Mouse (Mus musculus) c-Kit-positive CD71-negative TER-119-negative erythroid progenitor cells, embryonic 14.5 days (primary cell): ENCODE data around the gene Sept9.

Experiments used
- DNase-seq: peaks from one replicate; pipeline ENCODE4 v3.0.0-alpha.2; 2013; ENCODE audit warnings: low read depth

Gene Sept9

DNA sequence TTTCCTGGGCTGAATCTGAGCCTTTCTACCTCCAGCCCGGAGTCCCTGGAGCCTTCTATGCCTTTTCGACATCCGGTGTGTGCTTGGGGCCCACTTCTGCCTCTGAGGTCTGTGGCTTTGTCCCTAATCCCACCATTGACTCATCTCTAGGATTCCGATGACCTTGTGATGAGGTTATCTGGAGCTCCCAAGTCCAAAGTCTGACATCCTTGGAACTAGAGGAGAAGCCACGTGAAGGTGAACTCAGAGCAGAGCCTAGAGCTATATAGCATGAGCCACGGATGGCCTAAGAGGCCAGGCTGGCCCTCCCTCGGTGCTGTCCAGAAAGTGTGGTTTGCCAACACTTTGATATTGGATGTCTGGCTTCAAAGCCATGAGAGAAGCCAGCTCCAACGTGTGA is 23.4 kb downstream of the Sept9 start:
- no peak for DNase-seq

DNA sequence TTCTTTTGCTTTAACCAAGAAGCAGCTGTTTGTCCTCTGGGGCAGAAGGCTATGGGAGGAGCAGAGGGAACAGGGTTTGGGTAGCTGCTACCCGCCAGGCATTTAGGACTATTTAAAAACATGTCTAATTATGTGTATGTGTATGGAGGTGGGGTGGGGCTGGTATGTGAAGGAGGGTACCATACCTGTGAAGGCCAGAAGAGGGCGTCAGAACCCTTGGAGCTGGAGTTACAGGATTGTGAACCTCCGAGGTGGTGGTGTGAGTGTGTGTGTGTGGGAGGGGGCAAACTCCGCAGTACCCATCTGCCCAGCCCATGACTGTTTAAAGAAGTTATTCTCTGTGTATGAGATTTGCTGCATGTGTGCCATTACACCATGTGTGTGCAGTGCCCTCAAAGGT is 25.3 kb downstream of the Sept9 start:
- no peak for DNase-seq

DNA sequence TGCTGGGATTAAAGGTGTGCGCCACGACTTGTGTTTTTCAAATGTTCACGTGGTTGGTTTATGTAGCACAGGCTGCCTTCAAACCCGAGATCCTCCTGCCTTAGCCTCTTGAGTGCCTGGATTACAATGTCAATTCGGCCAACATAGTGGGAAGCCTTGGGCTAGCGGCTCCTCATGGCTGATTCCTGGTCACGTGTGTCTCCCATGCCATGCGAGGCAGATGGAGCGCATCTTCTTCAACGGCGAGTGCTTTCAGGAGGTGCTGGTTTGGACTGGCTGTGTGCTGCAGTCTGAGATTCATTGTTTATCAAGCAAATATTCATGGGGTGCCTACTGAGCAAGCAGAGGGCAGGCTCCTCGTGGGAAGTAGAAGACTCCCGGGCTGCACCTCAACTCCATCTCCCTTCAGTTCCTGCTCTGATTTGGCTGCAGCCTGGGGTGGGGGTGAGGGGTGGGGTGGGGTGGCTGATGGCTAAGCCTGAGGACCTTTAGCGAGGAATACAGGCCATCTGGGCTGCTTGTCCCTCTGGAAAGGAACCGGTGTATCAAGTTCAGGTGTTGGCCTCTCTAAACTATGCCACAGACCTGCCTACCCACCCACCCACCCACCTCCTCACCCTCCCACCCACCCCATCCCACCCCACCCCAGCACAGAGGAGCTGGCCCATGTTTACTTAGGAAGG is 26.2 kb downstream of the Sept9 start:
- no peak for DNase-seq

DNA sequence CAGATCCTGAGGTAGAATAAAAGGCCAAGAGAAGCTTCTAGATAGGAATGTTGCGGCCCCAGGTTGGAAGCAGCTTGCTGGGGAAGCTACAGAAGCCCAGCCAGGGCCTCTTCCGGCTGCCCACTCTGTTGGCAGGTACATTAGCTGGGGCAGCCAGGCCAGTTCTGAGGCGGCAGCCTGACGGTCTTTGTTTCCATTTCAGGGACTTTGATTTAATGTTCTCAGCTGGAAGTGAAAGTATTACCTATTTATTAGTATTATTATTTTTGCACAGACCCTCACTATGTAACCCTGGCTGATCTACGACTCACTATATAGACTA is 26.7 kb downstream of the Sept9 start:
- DNase-seq = no peak

DNA sequence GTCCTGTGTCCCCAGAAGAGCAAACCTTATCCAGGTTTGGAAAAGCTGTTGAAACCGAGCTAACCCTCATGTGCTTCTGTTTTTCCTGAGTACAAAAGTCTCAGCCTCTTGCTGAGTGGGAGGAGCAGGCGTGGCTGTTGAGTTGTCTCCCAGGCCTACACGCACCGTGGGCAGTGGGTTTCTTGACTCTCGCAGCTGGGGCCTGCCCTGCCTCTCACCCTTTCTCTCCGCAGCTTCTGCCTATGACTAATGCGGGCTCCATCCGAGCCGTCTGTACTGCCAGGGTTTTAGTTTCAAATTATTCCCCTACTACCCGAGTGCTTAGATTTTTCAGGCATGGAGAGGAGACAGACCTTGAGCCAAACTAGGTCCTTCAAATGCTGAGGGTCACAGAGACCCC is 28.7 kb downstream of the Sept9 start:
- no peak for DNase-seq

DNA sequence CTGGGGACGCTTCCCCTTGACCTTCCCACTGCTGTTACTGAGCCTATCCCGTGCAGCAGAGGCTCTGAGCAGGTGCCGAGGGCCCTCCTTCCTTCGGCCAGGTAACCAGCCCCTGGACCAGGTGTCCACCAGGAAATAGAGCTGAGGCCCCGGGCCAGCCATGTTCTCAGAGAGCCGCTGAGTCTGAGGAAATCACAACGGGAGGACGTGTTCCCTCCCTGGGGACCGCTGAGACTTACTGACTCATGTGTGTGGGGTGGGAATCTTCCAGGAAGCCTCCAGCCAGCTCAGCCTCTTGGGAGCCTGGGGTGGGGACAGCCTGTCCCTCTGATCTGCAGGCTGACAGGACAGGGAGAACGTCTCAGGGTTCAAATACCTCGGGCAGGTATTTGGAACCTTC is 32.1 kb downstream of the Sept9 start:
- no peak for DNase-seq

DNA sequence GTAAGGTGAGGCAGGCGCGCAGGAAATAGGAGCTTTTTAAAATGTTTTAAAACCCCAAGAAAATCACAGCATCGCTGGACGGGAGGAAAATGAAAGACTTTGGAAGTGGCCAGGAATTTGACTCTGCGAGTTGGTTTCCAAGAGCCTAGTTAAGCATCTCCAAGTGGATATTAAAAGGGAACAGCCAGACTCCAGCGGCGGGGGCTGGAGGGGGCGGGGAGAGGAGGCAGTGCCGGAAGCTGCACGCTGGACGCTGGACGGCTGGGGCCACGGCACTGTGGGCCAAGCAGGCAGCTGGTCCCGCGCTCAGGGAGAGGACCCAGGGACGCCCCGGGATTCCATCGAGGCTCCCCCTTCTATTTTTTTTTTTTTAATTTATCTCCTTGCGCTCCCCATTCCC is 32.6 kb downstream of the Sept9 start:
- DNase-seq = no peak

DNA sequence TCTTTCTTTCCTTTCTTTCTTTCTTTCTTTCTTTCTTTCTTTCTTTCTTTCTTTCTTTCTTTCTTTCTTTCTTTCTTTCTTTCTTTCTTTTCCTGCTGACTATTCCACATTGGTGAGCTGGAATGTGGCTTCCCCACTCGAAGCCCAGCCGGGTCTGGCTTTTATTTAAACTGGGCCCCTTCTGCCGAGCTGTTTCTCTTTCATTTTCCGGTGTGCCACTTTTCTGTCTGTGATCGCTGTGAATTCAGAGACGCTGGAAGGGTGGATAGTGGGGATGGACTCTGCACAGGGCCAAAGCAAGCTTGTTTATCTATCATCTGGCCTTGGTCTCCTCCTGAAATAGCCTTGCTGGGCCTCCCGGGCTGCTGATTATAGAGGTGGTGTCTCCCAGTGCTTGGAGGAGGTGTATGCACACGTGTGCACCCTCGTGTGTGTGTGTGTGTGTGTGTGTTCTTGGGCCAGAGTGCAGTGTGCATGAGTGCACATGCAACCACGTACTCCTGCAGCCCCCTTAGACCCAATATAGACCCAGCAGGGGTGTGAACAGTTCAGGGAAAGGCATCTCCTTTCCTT is 33.5 kb downstream of the Sept9 start:
- no peak for DNase-seq

DNA sequence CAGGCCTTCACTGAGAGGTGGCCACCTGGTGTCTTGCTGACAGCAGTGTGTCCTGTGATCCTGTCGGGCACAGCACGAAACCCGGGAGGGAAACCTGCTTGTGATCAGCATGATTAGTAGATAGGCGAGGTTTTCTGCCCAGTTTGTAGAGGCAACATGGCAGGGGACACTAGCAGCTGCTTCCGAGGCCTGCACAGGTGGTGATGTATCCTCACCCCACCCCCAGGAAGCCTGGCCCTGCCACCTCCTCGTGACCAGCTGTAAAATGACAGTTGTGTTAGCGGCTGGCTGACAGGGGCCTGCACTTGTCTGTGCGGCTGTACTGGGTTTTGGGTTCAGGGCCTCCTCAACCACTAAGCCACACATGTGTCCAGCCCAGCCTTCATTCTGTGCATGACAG is 34.4 kb downstream of the Sept9 start:
- DNase-seq = no peak

DNA sequence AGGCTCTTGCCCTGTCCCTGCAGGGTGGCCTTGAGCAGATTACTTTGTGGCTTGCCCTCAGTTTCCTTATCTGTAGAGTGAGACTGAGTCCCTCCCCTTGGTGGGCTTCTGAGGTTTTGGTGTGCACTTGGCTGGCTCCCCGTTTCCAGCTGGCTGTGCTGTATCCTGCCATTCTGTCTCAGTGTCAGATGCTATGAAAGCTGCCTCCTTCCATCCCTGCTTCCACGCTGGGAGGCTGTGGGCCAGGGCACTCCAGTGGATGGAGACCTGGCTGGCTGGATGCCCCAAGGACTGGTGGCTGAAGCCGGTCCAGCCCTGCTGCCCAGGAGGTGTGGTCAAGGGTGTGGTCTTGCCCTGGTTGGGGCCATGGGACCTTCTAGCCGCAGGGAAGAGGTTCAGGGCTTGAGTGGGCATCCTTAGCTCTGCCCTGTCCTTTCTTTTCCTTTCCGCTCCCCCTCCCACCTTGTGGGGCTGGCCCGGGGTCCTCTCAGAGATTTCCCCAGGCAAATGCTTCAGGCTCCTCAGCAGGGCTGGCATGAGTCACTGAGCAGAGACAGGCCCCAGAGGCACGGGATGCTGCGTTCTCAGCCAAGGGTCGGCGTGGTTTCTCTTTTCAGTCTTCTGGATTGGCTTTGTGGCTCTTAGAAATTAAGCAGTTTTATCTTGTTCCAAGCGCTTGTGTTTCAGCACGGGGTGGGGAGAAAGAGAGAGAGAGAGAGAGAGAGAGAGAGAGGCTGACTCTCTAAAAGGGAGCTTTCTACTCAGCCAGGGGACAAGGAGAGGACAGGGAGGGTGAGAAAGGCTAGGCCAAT is 35.8 kb downstream of the Sept9 start:
- DNase-seq = no peak

DNA sequence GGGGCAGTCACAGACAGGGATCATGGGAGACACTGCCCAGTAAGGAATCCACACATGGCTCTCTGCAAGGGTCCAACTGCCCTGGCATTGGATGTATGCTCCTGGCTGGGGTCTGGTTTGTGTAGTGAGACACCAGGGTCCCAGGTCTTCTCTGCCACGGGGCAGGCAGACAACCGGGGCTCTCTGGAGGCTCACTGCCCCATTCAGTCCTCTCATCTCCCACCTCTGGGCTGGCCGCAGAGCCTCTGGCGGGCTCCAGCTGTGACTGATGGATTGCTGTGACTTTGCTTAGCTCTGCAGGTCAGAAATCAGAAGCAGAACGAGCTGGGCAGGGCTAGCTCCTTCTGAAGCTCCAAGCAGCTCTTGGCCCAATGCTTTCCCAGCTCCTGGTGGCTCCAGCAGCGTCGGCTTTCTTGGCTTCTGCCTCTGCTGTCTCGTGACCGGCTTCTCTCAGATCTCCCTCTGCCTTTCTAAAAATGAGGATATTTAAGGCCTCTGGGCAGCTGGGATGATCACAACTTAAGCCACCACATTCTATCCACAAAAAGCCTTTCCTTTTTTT is 36.5 kb downstream of the Sept9 start:
- no peak for DNase-seq

DNA sequence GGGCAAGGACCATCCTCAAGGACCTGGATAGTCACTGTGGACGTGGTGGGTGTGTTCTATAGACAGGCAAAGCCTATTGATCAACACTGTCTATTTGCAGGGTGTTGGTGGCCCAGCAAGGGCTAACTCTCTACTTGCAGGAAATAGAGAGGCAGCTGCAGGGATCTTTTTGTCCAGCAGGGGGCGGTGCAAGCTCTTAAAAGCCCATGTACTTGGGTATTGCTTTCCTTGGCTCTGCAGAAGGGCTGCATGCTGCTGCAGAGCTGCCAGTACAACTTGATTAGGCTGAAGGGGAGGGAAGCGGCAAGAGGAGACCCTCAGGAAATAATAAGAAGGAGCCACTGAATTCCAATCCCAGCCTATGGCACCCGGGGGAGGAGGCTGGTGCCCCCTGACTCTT is 38.7 kb downstream of the Sept9 start:
- DNase-seq = peak; percentile 89

DNA sequence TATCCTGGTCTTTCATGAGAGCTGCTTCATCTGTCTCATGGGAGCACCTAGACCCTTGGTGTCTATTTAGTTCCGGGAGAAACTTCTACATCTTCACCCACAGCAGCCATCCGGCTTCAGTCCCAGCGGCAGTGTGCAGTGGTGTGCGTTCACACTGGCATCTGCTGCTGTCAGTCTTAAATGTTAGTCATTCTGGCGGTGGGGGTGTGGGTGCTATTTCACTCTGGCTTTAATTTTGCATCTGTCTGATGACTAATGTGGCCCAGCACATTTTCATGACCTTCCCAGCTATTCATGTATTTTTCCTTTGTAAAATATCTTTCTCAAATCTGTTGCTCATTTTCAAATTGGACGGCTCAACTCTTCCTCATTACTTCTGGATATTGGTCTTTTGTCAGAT is 40.2 kb downstream of the Sept9 start:
- no peak for DNase-seq

DNA sequence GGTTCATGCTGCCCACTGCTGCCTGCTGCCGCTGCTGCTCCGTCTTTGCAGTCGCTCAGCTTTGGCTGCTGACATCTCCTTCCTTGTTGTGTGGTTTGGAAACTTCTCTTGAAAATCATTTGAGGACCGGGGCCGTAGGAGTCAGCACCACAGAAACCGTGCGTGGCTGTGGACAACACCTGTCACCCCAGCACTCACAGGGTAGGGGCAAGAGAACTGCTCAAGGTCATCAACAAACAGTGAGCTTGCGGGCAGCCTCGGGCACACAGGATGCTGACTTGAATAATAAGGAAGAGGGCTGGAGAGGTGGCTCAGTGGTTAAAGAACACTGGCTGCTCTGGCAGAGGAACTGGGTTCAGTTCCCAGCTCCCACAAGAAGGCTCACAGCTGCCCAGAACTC is 40.9 kb downstream of the Sept9 start:
- no peak for DNase-seq

DNA sequence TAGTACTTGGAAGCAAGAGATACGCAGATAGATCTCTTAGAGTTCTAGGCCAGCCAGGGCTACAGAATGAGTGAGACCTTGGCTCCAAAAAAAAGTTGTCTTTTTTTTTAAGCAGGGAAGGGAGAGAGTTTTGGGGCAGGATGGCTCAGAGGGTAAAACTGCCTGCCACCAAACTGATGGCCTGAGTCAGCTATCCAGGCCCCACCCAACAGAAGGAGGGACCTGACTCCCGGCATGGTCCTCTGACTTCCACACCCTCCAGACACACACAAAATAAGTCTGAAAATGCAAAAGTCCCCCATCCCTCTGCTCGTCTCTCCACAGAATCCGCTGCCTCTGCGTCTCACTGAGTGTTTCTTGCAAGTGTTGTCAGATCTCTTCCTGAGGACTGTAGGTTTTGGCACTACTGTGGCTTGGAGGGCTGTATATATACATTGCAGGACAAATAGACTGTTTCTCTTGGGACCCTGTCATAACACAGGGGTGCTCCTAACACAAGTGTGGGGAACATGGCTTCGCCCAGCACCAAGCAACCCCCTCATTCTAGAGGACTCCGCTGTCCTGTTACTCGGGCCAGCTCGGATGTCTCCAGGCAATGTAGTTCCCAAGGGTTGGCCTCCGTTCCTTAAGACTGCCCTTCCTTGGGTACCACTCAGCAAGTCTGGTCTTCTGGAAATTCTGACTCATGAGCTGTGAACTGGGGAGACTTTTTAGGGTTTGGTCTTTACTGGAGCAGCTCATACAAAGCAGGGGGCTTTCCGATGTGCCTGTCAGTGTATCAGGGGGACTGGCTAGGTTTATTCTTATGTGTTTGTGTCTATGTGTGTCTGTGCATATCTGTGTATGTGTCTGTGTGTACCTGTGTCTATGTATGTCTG is 41.6 kb downstream of the Sept9 start:
- no peak for DNase-seq

DNA sequence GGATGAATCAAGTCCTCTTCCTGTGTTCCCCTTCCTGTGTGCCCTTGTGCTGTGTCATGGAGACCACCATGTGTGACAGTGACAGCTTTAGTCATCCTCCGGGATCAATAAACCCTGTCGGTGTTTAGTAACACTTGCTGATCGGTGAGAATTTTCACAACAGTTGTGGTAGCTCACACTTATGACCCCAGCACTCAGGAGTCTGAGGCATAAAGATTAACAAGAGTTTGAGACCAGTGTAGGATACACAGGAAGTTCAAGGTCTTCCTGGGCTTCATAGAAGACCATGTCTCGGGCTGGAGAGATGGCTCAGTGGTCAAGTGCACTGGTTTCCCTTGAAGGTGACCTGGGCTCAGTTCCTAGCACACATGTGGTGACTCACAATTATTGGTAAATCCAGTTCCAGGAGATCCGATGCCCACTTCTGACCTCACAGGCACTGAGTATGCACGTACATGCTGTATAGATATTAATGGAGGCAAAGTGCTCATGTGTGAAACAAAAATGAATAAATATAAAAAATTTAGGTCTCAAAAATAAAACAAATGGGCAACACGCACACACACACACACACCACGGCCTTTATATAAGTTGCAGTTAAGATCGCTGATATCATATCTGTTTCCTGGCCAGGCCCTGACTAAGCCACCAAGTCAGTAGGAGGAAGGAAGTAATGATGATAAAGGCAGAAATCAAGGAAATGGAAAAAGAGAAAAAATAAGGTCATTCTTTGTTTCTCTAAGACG is 43.1 kb downstream of the Sept9 start:
- DNase-seq = no peak

DNA sequence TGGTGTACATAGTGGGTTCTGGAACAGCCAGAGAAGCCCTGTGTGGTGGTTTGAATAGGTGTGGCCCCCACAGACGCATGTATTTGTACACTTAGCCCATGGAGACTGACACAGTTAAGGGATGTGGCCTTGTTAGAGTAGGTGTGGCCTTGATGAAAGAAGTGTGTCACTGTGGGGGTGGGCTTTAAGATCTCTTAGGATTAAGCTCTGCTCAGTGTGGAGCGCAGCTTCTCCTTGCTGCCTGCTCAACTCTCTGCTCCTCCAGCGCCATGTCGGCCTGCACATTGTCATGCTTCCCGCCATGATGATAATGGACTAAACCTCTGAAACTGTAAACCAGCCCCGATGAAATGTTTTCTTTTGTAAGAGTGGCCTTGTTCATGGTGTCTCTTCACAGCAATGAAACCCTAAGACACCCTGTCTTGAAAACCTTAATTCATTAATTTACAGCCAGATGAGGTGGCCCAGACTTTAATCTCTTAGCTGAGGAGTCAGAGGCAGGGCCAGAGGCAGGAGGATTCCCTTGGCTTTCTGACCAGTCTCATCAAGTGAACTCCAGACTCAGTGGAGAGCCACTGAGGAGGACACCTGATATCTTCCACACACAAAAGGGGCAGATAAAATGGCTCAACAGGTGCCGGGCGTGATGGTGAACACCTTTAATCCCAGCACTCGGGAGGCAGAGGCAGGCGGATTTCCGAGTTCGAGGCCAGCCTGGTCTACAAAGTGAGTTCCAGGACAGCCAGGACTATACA is 44.3 kb downstream of the Sept9 start:
- DNase-seq = no peak

DNA sequence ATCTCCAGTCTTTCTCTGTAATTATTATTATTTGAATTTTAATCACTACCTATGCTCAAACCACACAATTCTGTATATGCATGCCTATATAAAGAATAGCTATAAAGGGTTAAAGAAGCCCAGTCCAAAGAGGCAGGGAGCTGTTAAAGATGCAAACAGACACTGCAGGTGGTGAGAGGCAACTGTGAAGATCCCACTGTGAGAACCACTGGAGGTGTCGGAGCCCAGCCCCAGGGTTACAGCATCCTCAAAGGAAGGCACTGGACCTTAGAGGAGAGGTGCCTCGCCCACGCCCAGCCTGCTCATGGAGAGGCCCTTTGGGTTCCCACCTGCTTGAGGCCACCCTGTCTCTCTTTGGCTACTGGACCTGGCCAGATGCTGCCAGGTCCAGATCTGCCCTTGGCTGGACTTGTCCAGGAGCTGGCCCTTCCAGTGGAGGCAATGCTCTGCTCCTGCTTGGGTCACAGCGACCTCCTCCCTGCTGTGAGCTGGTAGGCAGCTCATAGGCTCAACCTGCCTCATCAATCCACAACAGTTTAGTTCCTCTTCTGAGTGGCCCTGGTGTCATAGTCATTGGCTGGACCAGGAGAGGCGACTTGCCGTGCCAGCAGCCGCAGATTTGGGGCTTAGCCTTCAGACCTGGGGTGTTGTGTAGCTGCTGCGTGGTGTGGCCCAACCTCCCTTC is 45.7 kb downstream of the Sept9 start:
- no peak for DNase-seq

DNA sequence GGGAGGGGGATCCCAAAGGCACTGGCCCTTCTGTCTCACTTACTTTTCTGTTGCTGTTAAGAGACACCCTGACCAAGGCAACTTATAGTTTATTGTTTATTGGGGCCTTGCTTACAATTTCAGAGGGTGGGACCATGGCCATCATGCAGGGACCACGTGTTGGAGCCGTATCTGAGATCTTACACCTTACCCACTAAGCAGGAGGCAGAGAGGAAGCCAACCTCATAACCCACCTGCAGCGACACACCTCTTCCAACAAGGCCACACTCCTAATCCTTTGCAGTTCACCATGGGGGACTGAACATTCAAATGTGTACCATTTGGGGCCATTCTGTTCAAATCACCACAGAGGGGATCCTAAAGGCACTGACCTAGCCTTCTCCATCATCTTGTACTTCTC is 46.4 kb downstream of the Sept9 start:
- no peak for DNase-seq

DNA sequence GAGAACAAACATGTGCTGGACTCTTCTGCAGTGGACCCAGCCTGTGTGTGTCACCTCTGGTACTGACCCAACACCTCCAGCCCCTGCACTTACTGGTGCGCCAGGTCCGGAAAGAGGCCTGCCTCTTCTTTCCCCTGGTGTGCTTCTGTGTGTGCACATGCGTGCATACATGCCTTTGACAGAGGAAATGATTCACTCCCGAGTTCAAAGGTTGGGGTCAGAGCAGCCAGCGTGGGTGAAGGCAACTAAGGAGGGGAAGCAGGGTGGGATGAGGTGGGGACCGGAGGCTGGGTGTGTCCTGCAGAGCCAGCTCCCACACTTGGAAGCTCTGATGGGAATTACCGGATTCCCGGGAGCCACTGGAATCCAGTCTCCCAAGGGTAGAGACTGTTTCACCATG is 46.8 kb downstream of the Sept9 start:
- DNase-seq = no peak
